Mouse (Mus musculus) urinary bladder, adult 2 months (tissue): ENCODE data around the gene Henmt1. TPM values are rescaled to one million over a fixed set of nuclear protein-coding genes. Genes with fewer than 3 reads are reported as not detected.

ENCODE experiments used
- DNase-seq: peaks from one replicate; pipeline ENCODE4 v3.0.0; 2022; ENCODE audit warnings: low spot score
- polyA plus RNA-seq: library from polyadenylated mRNA; depleted of rRNA; stranded (reverse); fragments of >200 nt; gene quantifications from 2 replicates; pipeline ENCODE4 v1.2.3, GENCODE M21; 2012; rRNA removed

Henmt1 gene
- polyA plus RNA-seq: 0.08 and 0.10 TPM in 2 replicates

GRCm38 (mm10) chr3:108939573-108939972 lies at the start of gene Henmt1:
TSS of gene Henmt1 (plus strand) at chr3:108939873.
- DNase-seq: no peak

DNA sequence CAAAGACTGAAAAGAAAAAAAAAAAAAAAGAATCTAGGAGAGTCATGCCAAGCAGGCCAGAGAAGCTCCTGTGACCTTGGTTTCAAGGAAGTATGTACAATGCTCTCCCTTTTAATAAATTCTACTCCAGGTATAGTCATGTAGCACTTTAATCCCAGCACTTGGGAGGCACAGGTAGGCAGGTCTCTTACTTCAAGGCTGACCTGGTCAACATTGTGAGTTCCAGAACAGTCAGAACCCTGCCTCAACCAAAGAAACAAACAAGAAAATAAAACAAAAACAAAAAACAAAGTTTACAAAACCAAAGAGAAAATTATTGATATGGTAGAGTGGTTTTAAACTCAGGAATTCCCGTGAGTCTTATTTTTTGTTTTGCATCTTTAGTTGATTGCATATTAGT lies 49.8 kb upstream of the Henmt1 start, which contains the start of gene Fndc7:
Gene Fndc7 (minus strand): TSS at position 101 of the 400 bp plus-strand sequence.
- DNase-seq: no peak

DNA sequence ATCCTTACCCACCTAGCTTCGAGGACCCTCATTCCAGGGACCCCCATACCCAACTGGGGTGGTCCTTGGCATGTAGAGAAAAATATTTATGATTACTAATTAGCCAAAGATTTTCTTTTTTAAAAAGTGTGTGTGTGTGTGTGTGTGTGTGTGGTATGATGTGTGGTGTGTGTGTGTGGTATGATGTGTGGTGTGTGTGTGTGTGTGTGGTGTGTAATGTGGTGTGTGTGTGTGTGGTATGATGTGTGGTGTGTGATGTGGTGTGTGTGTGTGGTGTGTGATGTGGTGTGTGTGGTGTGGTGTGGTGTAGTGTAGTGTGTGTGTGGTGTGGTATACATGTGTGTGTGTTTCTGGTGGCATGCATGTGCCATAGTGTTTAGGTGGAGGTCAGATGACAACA lies 47.6 kb upstream of the Henmt1 start:
- no peak for DNase-seq

- no peak for DNase-seq
Measured at GRCm38 (mm10) chr3:108892914-108893313, 46.8 kb upstream of the Henmt1 start.

- DNase-seq: no peak
Measured at GRCm38 (mm10) chr3:108898640-108899039, 41.0 kb upstream of the Henmt1 start.

GRCm38 (mm10) chr3:108900147-108900546 lies 39.5 kb upstream of the Henmt1 start:
- no peak for DNase-seq

DNA sequence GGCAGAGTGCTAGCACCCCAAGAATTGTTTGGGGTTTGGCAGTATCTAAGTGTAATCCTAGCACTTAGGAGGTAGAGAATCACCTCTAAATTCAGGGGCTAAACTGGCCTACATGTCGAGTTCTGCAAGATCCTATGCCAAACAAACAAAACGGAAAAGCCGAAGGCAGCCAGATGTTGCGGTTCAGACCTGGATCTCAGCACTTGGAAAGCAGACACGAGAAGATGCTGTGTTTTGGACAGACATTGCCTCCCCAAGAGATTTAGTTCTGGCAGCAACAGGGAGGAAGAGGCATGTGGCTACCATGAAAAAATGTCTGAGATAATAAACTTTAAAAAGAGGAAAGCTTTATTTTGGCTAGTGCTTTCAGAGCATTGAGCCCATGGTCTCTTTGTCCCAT lies 39.0 kb upstream of the Henmt1 start:
- no peak for DNase-seq

DNA sequence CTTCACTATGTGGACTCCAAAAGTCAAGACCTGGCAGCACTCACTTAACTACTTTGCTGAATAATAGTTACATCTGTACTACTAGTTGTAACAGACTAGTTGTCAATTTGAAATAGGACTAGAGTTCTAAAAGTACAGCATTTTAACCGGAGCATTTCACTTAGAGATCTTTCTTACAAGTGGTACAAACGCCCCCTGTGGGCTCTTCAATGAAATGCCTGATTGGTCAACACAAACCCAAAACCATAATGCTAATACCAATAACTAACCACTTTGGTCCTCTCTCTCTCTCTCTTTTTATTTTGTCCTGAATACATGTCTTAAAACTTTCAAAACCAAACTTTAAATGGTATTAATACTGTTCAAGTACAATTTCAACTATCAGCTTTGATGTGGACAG lies 37.6 kb upstream of the Henmt1 start:
- no peak for DNase-seq

GRCm38 (mm10) chr3:108902934-108903333 lies 36.7 kb upstream of the Henmt1 start:
- DNase-seq: no peak

GRCm38 (mm10) chr3:108910303-108911080 lies 29.2 kb upstream of the Henmt1 start:
- peak; percentile 25 for DNase-seq

GRCm38 (mm10) chr3:108911081-108911547 lies 28.6 kb upstream of the Henmt1 start:
- peak; percentile 49 for DNase-seq

DNA sequence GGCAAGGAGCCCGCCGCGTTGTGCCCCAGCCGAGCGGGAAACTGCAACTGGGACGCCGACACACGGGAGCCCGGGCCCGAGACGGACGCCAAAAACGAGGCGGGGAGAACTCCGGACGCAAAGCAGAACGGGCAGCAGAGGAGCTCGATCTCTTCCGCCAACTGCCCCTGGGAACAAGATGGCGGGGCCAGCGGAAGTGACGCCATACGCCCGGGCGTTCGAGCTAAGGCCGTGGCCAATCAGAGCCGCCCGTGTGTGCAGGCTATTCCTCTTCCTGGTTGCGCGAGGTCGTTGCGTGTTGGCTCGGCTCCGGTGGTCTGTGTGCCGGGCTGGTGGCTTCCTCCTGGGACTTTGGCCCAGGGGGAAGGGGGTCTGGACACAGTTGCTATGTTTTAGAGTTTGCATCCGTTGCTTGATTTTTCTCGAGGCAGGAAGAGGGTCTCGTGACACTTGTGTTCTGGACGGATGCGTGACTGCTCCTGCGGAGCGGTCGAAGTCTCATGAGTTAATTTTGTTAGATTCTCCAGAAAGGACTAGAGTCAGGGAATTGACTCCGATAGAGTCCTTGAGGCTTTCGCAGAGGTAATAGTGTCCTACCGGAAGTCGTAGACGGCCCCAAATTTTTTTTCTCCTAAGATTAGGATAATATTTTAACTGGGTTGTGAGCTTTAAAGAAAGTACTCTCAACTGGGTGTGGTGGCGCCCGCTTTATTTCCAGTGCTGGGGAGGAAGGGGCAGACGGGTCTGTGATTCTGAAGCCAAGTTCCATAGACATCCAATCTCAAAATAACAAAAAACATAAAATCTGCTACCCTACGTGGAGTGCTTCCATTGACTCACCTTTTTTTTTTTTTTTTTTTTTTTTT lies 27.9 kb upstream of the Henmt1 start, which contains the start of gene Prpf38b:
Gene Prpf38b (minus strand): TSS at position 180 of the 866 bp plus-strand sequence.
- peak; percentile 90 for DNase-seq

- no peak for DNase-seq
Measured at GRCm38 (mm10) chr3:108915999-108916398, 23.7 kb upstream of the Henmt1 start.

DNA sequence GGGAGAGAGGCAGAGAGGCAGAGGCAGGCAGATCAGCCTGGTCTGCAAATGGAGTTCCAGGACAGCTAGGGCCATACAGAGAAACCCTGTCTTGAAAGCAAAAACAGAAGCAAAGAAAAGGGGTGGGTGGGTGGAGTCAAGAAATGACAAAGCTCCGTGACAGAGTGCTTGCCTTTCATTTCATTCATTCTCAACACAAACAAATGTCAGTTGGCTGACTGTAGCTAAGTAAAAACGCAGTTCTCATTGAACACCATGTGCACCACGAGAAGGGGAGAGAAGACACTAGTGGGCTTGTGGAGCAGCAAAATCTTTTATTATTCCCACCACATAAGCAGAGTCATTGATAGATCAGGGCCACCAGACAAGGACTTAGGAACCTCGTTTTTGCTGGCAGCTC lies 22.8 kb upstream of the Henmt1 start:
- no peak for DNase-seq

DNA sequence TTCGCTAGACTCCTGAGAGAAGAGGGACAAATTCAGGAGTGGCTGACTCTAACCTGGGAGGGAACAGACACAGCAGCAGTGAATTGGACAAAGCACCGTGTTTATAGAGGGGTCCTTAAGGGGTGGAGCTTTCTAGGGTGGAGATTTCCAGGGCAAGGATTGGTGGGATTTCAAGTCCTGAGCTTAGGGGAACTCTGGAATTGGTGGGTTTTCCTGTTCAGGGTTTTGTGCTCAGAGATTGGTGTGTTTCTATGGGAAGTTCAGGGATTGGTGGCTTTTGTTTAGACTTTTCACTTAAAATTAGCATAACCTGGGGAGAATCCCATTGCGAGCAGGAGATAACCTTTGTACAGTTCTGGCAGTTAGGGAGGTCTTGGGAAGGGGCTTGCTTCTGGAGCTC lies 21.7 kb upstream of the Henmt1 start:
- no peak for DNase-seq

DNA sequence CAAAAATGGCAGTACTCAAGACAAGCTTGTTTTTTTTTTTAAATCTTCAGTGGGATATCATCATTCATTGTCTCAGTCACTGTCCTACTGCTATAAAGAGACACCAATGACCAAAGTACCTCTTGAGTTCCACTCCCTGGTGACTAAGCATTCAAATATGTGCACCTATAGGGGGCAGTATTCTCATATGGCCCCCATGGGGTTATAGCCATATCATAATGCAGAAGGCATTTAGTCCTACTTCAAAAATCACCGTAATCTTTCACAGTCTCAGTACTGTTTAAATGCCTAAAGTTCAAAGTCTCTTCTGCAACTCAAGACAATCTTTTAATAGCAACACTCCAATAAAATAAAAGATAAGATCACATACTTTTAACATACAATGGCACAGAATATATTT lies 20.8 kb upstream of the Henmt1 start:
- DNase-seq: no peak

DNA sequence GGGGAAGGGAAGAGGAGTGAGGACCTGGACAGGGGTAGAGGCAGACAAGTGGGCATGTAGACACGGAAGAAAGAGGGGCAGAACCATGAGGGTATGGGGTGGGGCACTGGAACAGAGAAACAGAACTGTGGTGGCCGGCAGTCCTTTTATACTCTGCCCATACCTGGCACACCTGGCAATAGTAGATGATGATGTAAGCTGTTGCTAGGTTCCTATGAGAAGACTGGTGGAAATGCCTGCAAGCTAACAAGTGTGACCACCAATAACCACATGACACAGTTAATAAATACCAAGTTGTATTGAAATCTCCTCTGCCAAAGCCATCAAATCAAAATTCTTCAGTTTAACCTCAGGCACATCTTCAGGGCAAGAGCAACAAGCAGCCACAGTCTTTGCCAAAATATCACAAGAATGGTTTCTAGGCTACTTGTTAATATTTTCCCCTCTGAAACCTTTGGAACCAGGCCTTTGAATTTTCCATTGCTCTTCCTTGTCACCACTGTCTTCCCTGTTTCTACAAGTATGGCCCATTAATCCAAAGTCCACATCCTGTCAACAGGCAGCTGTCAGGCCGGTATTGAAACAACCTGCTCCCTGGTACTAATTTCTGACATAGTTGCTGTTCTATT lies 19.1 kb upstream of the Henmt1 start:
- no peak for DNase-seq

- DNase-seq: no peak
Measured at GRCm38 (mm10) chr3:108921822-108922221, 17.9 kb upstream of the Henmt1 start.

GRCm38 (mm10) chr3:108925677-108926076 lies 14.0 kb upstream of the Henmt1 start:
- no peak for DNase-seq

DNA sequence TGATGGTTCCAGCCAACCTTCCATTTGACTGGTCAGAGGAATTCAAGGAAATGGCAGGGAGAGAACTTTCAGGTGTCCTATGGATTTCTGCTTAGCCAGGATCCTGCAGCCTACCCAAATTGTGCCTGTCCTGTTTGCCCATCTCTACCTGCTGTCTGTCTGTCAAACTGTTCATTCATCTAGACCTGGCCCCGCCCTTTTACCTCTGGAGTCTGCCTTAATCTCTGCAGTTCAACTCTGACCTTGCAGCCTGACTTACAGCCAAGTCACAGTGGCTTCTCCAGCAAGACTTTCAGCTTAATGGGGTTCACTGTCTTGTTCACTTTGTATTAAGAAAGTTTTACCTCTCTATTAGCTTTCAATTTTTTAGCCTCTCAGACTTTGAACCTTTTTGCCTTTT lies 13.4 kb upstream of the Henmt1 start:
- no peak for DNase-seq

GRCm38 (mm10) chr3:108933557-108933956 lies 6.1 kb upstream of the Henmt1 start:
- DNase-seq: no peak

DNA sequence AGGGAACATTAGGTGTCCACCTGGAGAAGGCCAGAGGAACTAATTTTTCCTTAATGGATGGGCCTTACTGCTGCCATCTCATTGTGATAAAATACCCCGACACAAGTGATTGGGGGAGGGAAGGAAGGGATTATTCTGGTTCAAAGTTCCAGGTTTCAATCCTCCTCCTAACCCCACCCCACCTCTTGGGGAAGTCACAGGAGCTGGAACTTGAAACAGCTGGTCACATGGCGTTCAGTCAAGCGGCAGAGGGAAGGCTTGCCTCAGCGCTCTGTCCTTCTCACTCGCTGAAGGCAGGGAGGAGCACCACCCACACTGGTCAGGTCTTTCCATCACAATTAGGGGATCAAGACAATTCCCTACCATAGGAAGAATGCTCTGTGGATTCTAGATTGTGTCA lies 982 bp upstream of the Henmt1 start:
- no peak for DNase-seq
